Mouse (Mus musculus): Measurements from ENCODE around the gene Ctnnb1.

GRCm38 (mm10) chr9:120935634-120935922, 6.6 kb downstream of the Ctnnb1 start:
- no peak for TF ChIP-seq CTCF (IDR thresholded peaks at IDR 0.05; ENCODE audit: borderline replicate concordance, control insufficient read depth, extremely low read depth, insufficient read depth, low read length, poor library complexity)
- no peak for TF ChIP-seq POLR2A (IDR thresholded peaks at IDR 0.05; ENCODE audit: control insufficient read depth, extremely low read depth, insufficient read depth, low read length, poor library complexity)

All from thymus, adult 2 months (tissue).